ENCODE assay signal across 11 mouse cellular contexts in the genomic region with DNA sequence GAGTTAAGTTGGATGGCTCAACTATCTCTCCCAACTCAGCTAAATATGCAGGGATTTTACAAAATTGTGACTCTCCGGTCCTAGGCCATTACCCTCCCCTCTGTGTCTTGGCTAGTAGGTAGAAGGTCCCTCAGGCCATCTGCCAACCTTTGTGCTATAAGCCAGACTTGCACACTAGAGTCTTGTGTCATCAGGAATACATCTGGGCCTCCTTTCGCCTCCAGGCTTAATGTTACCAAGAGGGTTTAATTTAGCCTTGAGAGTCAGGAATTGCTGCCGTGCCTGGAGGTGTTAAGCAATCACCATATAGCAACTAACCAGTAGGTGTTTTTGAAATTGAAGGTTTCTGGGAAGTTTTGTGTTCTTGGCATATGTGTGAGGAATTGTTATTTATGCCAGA.
A peak's percentile ranks its signal among the peaks of the same experiment; 100 is the strongest.
DNase-seq lines count a peak whose midpoint lies in the region; ATAC-seq and TF ChIP-seq lines count a peak whose summit lies in the region.
"Had no signal": no experiment of that assay in that cellular context is flagged by ENCODE, and none has a peak within 500 bp of the region (broad histone marks: within the 10 kb centered on the region; RNA-seq: fewer than 3 reads in every experiment).

No protein-coding gene starts in this region.

- 74% methylated on average over 3 of the region's 3 CpGs for WGBS in kidney, embryonic 15.5 days
- WGBS in embryonic facial prominence, embryonic 12.5 days = 54% methylated on average over 3 of the region's 3 CpGs
- WGBS in limb, embryonic 14.5 days = 43% methylated on average over 3 of the region's 3 CpGs

- no peaks in the 10 kb centered on the region for H3K9me3 ChIP-seq in kidney, embryonic 15.5 days (replicated peaks)
- H3K9me3 ChIP-seq in embryonic facial prominence, embryonic 12.5 days = no peaks in the 10 kb centered on the region
- H3K9me3 ChIP-seq in limb, embryonic 14.5 days (ENCODE audit: control insufficient read depth, low read length) = no peaks in the 10 kb centered on the region
- H3K9me3 ChIP-seq: megakaryocyte, embryonic 14.5 days had no signal

- DNase-seq in adrenal gland, adult 8-10 months = peak; percentile 23
- no peak for DNase-seq in adrenal gland, postnatal 25 days
- no peak for DNase-seq in kidney, adult 9 months
- peak; percentile 36 for DNase-seq in limb, embryonic 14.5 days (ENCODE audit: low spot score)
- no peak for DNase-seq in testis, postnatal 10 days (ENCODE audit: low spot score)
- DNase-seq in spleen, postnatal 36 days (ENCODE audit: low spot score in 2 of 2) = no peak
- DNase-seq: spleen, adult 18-20 months had no signal

- H3K4me1 ChIP-seq in kidney, embryonic 15.5 days = peaks cover 15% of the 10 kb centered on the region
- peaks cover 18% of the 10 kb centered on the region for H3K4me1 ChIP-seq in embryonic facial prominence, embryonic 12.5 days
- peaks cover 21% of the 10 kb centered on the region for H3K4me1 ChIP-seq in limb, embryonic 14.5 days (ENCODE audit: control insufficient read depth, insufficient read depth, low read length)

- no peak for ATAC-seq in kidney, embryonic 15.5 days (replicated peaks; ENCODE audit: low FRiP score)
- no peak for ATAC-seq in embryonic facial prominence, embryonic 12.5 days (ENCODE audit: insufficient number of reproducible peaks, insufficient read depth, low FRiP score, low TSS enrichment)
- no peak for ATAC-seq in limb, embryonic 14.5 days (ENCODE audit: low FRiP score, low read depth)

- no peak overlapping the region for H3K9ac ChIP-seq in kidney, embryonic 15.5 days
- H3K9ac ChIP-seq in embryonic facial prominence, embryonic 12.5 days = no peak overlapping the region
- no peak overlapping the region for H3K9ac ChIP-seq in limb, embryonic 14.5 days (ENCODE audit: low read depth, low read length, severe bottlenecking)

- peak overlapping the region; percentile 84 for H3K27ac ChIP-seq in kidney, embryonic 15.5 days
- peak overlapping the region; percentile 92 for H3K27ac ChIP-seq in embryonic facial prominence, embryonic 12.5 days
- H3K27ac ChIP-seq in limb, embryonic 14.5 days (replicated peaks; ENCODE audit: low read depth, low read length) = peak overlapping the region; percentile 87

- H3K4me3 ChIP-seq in kidney, embryonic 15.5 days (replicated peaks) = no peak overlapping the region
- no peak overlapping the region for H3K4me3 ChIP-seq in embryonic facial prominence, embryonic 12.5 days
- no peak overlapping the region for H3K4me3 ChIP-seq in limb, embryonic 14.5 days (replicated peaks; ENCODE audit: low read length)
- H3K4me3 ChIP-seq: erythroblast, embryonic 14.5 days; megakaryocyte, embryonic 14.5 days had no signal

- H3K27me3 ChIP-seq in kidney, embryonic 15.5 days = no peaks in the 10 kb centered on the region
- H3K27me3 ChIP-seq in embryonic facial prominence, embryonic 12.5 days = no peaks in the 10 kb centered on the region
- H3K27me3 ChIP-seq in limb, embryonic 14.5 days (ENCODE audit: control insufficient read depth, insufficient read depth, low read length) = no peaks in the 10 kb centered on the region

- H3K4me2 ChIP-seq in kidney, embryonic 15.5 days = no peak overlapping the region
- no peak overlapping the region for H3K4me2 ChIP-seq in embryonic facial prominence, embryonic 12.5 days (replicated peaks)
- H3K4me2 ChIP-seq in limb, embryonic 14.5 days (replicated peaks; ENCODE audit: low read depth, low read length, severe bottlenecking) = 0 out of 2 replicates have a peak overlapping the region, but pooled peaks have one; percentile 32

- peaks cover 21% of the 10 kb centered on the region for H3K36me3 ChIP-seq in kidney, embryonic 15.5 days
- no peaks in the 10 kb centered on the region for H3K36me3 ChIP-seq in embryonic facial prominence, embryonic 12.5 days
- H3K36me3 ChIP-seq in limb, embryonic 14.5 days (ENCODE audit: control insufficient read depth, insufficient read depth, low read length) = no peaks in the 10 kb centered on the region

- no peak for TF ChIP-seq POLR2A in limb, embryonic 14.5 days (IDR thresholded peaks at IDR 0.05; ENCODE audit: borderline replicate concordance, extremely low read depth, insufficient read depth, insufficient read length)

Comparison
In these comparisons a context has a peak if more than half of its experiments do, and no peak if none do; other contexts are left out.
1. DNase-seq: peak in adrenal gland, adult 8-10 months (single experiment) and limb, embryonic 14.5 days (single experiment); none in adrenal gland, postnatal 25 days (single experiment), kidney, adult 9 months (single experiment), testis, postnatal 10 days (single experiment) and spleen, postnatal 36 days (0 of 2).
2. Peak in every context shown above with its lines, with median percentiles within 50 percentile points of each other: H3K27ac ChIP-seq.